In genomic region chr12:42063745-42064144, GRCm38 (mm10) we compare ENCODE assay signal across 20 mouse cellular contexts.
A peak's percentile ranks its signal among the peaks of the same experiment; 100 is the strongest.
DNase-seq lines count a peak whose midpoint lies in the region; ATAC-seq and TF ChIP-seq lines count a peak whose summit lies in the region.
"Had no signal": no experiment of that assay in that cellular context is flagged by ENCODE, and none has a peak within 500 bp of the region (broad histone marks: within the 10 kb centered on the region; RNA-seq: fewer than 3 reads in every experiment).

No protein-coding gene starts in this region.

- TF ChIP-seq CTCF in liver, postnatal 0 days (IDR thresholded peaks at IDR 0.05; ENCODE audit: low read depth): no peak

- H3K9me3 ChIP-seq in liver, postnatal 0 days (ENCODE audit: low read length): no peaks in the 10 kb centered on the region
- H3K9me3 ChIP-seq: embryonic facial prominence, embryonic 13.5 days; forebrain, embryonic 13.5 days; heart, embryonic 15.5 days; hindbrain, embryonic 13.5 days had no signal

- intact Hi-C loops in left cerebral cortex, postnatal 25 days (cut with DNase I): no loop called here

- no peak overlapping the region for H3K9ac ChIP-seq in liver, postnatal 0 days (replicated peaks)
- H3K9ac ChIP-seq: embryonic facial prominence, embryonic 13.5 days; forebrain, embryonic 13.5 days; forebrain, postnatal 0 days; heart, embryonic 15.5 days; hindbrain, embryonic 13.5 days had no signal

- no peak overlapping the region for H3K27ac ChIP-seq in liver, postnatal 0 days (ENCODE audit: low read depth)
- H3K27ac ChIP-seq: embryonic facial prominence, embryonic 13.5 days; forebrain, embryonic 13.5 days; heart, adult 2 months; heart, embryonic 15.5 days; hindbrain, embryonic 13.5 days had no signal

- no peaks in the 10 kb centered on the region for H3K36me3 ChIP-seq in liver, postnatal 0 days (replicated peaks; ENCODE audit: insufficient read depth, low read length)
- H3K36me3 ChIP-seq: embryonic facial prominence, embryonic 13.5 days; heart, embryonic 15.5 days; hindbrain, embryonic 13.5 days had no signal

- no peak for TF ChIP-seq EP300 in liver, postnatal 0 days (IDR thresholded peaks at IDR 0.05; ENCODE audit: low read depth)

- no peak overlapping the region for H3K4me2 ChIP-seq in liver, postnatal 0 days (ENCODE audit: low read depth, low read length)
- H3K4me2 ChIP-seq: embryonic facial prominence, embryonic 13.5 days; forebrain, embryonic 13.5 days; heart, embryonic 11.5 days; heart, embryonic 15.5 days; hindbrain, embryonic 13.5 days had no signal

- H3K4me3 ChIP-seq in liver, postnatal 0 days (ENCODE audit: low read depth, low read length): no peak overlapping the region
- H3K4me3 ChIP-seq: embryonic facial prominence, embryonic 13.5 days; forebrain, embryonic 13.5 days; heart, adult 2 months; heart, embryonic 15.5 days; hindbrain, embryonic 13.5 days had no signal

- DNase-seq in liver, postnatal 0 days: no peak
- DNase-seq in liver (no peak), 3T3-L1 (ENCODE audit: low read depth, low spot score) (peak; percentile 32), adipocyte (ENCODE audit: low spot score) (peak; percentile 95)
- DNase-seq in lung, postnatal 36 days: peak; percentile 58
- DNase-seq in spleen, postnatal 4 days (ENCODE audit: low spot score in 2 of 2): no peak
- no peak for DNase-seq in left cerebral cortex, postnatal 25 days (ENCODE audit: low spot score in 2 of 2)
- DNase-seq: adrenal gland, postnatal 14 days; cerebellum, adult 11-12 months; cerebellum, adult 9-11 months; cerebellum, postnatal 36 days; forebrain, postnatal 0 days; gastrocnemius, postnatal 14 days; heart, adult 2 months; heart, postnatal 14 days had no signal

- no peaks in the 10 kb centered on the region for H3K27me3 ChIP-seq in liver, postnatal 0 days (ENCODE audit: insufficient read depth, low read length)
- H3K27me3 ChIP-seq: embryonic facial prominence, embryonic 13.5 days; forebrain, embryonic 13.5 days; heart, embryonic 15.5 days; hindbrain, embryonic 13.5 days had no signal

- no peaks in the 10 kb centered on the region for H3K4me1 ChIP-seq in liver, postnatal 0 days (ENCODE audit: insufficient read depth)
- H3K4me1 ChIP-seq: embryonic facial prominence, embryonic 13.5 days; forebrain, embryonic 13.5 days; heart, embryonic 15.5 days; hindbrain, embryonic 13.5 days had no signal

- ATAC-seq in liver, postnatal 0 days: peak; percentile 61
- ATAC-seq: forebrain, embryonic 13.5 days; forebrain, postnatal 0 days had no signal

Comparison
In these comparisons a context has a peak if more than half of its experiments do, and no peak if none do; other contexts are left out.
1. DNase-seq: peak in 3T3-L1 (single experiment), adipocyte (single experiment) and lung, postnatal 36 days (single experiment); none in liver, postnatal 0 days (single experiment), liver (single experiment), spleen, postnatal 4 days (0 of 2) and left cerebral cortex, postnatal 25 days (0 of 2).